Mouse (Mus musculus) lung, embryonic 14.5 days (tissue): ENCODE measurements around the gene Mthfd1l. TPM values are rescaled to one million over a fixed set of nuclear protein-coding genes. Genes with fewer than 3 reads are reported as not detected.

Source experiments
- ATAC-seq: fragments of 200-750 bp; cut with Nextera tagmentation; 2 replicates; pipeline ENCODE4 v1.8.0; 2017; ENCODE audit warnings: mild to moderate bottlenecking, moderate TSS enrichment, moderate library complexity; ENCODE audit not compliant: insufficient read depth
- DNase-seq: peaks from one replicate; pipeline ENCODE4 v3.0.0-alpha.2; 2015
- H3K27ac ChIP-seq: fragments of 300-500 bp; sonication (generic); 2 replicates; pipeline ENCODE4 v1.5.1; 2014; ENCODE audit warnings: low read depth, mild to moderate bottlenecking, moderate library complexity
- H3K27me3 ChIP-seq: fragments of 300-500 bp; sonication (generic); 2 replicates; pipeline ENCODE4 v1.6.1; 2014; ENCODE audit warnings: low read length, control low read depth; ENCODE audit not compliant: insufficient read depth
- H3K36me3 ChIP-seq: fragments of 300-500 bp; sonication (generic); 2 replicates; pipeline ENCODE4 v1.6.1; 2014; ENCODE audit warnings: control low read depth; ENCODE audit not compliant: insufficient read depth
- H3K4me1 ChIP-seq: fragments of 300-500 bp; sonication (generic); 2 replicates; pipeline ENCODE4 v1.6.1; 2014; ENCODE audit warnings: antibody characterized with exemption, control low read depth; ENCODE audit not compliant: insufficient read depth
- H3K4me2 ChIP-seq: fragments of 300-500 bp; sonication (generic); 2 replicates; pipeline ENCODE4 v1.6.1; 2014; ENCODE audit warnings: mild to moderate bottlenecking
- H3K4me3 ChIP-seq: fragments of 300-500 bp; sonication (generic); 2 replicates; pipeline ENCODE4 v1.5.1; 2014; ENCODE audit warnings: low read depth, low read length
- H3K9ac ChIP-seq: fragments of 300-500 bp; sonication (generic); 2 replicates; pipeline ENCODE4 v1.6.1; 2014
- H3K9me3 ChIP-seq: fragments of 300-500 bp; sonication (generic); 2 replicates; pipeline ENCODE4 v1.6.1; 2016; ENCODE audit warnings: low read depth, low read length, control low read depth
- CTCF ChIP-seq: IDR thresholded peaks from 2 replicates; pipeline ENCODE4 v1.5.1; 2016; ENCODE audit warnings: antibody characterized with exemption, low read depth
- WGBS: fragments of 180-500 bp; shearing (Covaris S2); extraction: QIAGEN DNeasy Blood & Tissue Kit; methylation state at CpG from one replicate; pipeline ENCODE4 v1.1.7; 2014; 5-methylcytosine and 5-hydroxymethylcytosine counted together
- polyA plus RNA-seq: library from polyadenylated mRNA; unstranded; fragments of >200 nt; fragmentation: Nextera tagmentation; extraction: Ambion mirVana; gene quantifications from 2 replicates; pipeline ENCODE4 v1.2.1, GENCODE M21; 2014

Gene Mthfd1l
- polyA plus RNA-seq, 1 experiment from 2014 or later: 21.7 TPM

- WGBS: 77% methylated on average over 9 of the region's 9 CpGs
- peak overlapping the region; percentile 36; the same call in 1 of the 2 replicates for H3K27ac ChIP-seq
- H3K4me1 ChIP-seq: peaks cover 33% of the 10 kb centered on the region
- no peak for TF ChIP-seq CTCF
- H3K9me3 ChIP-seq: no peaks in the 10 kb centered on the region
- no peaks in the 10 kb centered on the region for H3K27me3 ChIP-seq
- no peak overlapping the region for H3K4me2 ChIP-seq
- no peak overlapping the region for H3K4me3 ChIP-seq
- ATAC-seq (no peak), DNase-seq (no peak)
- H3K36me3 ChIP-seq: peaks cover 4% of the 10 kb centered on the region; the same call in 1 of the 2 replicates
- no peak overlapping the region for H3K9ac ChIP-seq
Observed at GRCm38 (mm10) chr10:4108462-4108861, 135.5 kb downstream of the Mthfd1l start.

- H3K9ac ChIP-seq: no peak overlapping the region
Observed at GRCm38 (mm10) chr10:4111095-4111794, 138.3 kb downstream of the Mthfd1l start.

GRCm38 (mm10) chr10:4111795-4112139 lies 138.8 kb downstream of the Mthfd1l start:
- Histone ChIP-seq H3K9me3 (no peaks in the 10 kb centered on the region), H3K27me3 (no peaks in the 10 kb centered on the region), H3K36me3 (no peaks in the 10 kb centered on the region), H3K4me3 (no peak overlapping the region), H3K4me2 (no peak overlapping the region), H3K4me1 (peaks cover 28% of the 10 kb centered on the region), H3K9ac (no peak overlapping the region), H3K27ac (peak overlapping the region; percentile 31; the same call in 1 of the 2 replicates)
- TF ChIP-seq CTCF: no peak
- 60% methylated on average over 8 of the region's 8 CpGs for WGBS
- ATAC-seq (0 out of 2 replicates have a peak, but pooled peaks have one; percentile 3), DNase-seq (no peak)

More at GRCm38 (mm10) chr10:4111095-4111794, 138.3 kb downstream of the Mthfd1l start:
- 0 out of 2 replicates have a peak overlapping the region, but pooled peaks have one; percentile 7 for H3K4me2 ChIP-seq
- H3K36me3 ChIP-seq: no peaks in the 10 kb centered on the region
- H3K4me1 ChIP-seq: peaks cover 28% of the 10 kb centered on the region
- ATAC-seq (peak; percentile 12; the same call in 1 of the 2 replicates), DNase-seq (peak; percentile 34)
- H3K27ac ChIP-seq: peak overlapping the region; percentile 31
- H3K4me3 ChIP-seq: no peak overlapping the region
- peak; percentile 27; the same call in 1 of the 2 replicates for TF ChIP-seq CTCF
- no peaks in the 10 kb centered on the region for H3K27me3 ChIP-seq
- WGBS: 55% methylated on average over 19 of the region's 19 CpGs
- no peaks in the 10 kb centered on the region for H3K9me3 ChIP-seq

- no peak for TF ChIP-seq CTCF
- no peak overlapping the region for H3K4me2 ChIP-seq
- H3K9ac ChIP-seq: no peak overlapping the region
- ATAC-seq (no peak), DNase-seq (peak; percentile 73)
- H3K27ac ChIP-seq: peak overlapping the region; percentile 84
- peaks cover 29% of the 10 kb centered on the region for H3K4me1 ChIP-seq
- H3K27me3 ChIP-seq: no peaks in the 10 kb centered on the region
- H3K4me3 ChIP-seq: no peak overlapping the region
- no peaks in the 10 kb centered on the region for H3K36me3 ChIP-seq
- H3K9me3 ChIP-seq: no peaks in the 10 kb centered on the region
- 34% methylated on average over 17 of the region's 17 CpGs for WGBS
Observed at GRCm38 (mm10) chr10:4112611-4113327, 139.9 kb downstream of the Mthfd1l start.

GRCm38 (mm10) chr10:4113328-4113658 lies 140.4 kb downstream of the Mthfd1l start:
- Histone ChIP-seq H3K4me3 (no peak overlapping the region), H3K4me1 (peaks cover 25% of the 10 kb centered on the region), H3K9ac (no peak overlapping the region), H3K9me3 (no peaks in the 10 kb centered on the region), H3K27me3 (no peaks in the 10 kb centered on the region), H3K27ac (peak overlapping the region; percentile 84), H3K4me2 (no peak overlapping the region), H3K36me3 (no peaks in the 10 kb centered on the region)
- no peak for DNase-seq
- TF ChIP-seq CTCF: no peak
- no peak for ATAC-seq
- WGBS: 89% methylated on average over 5 of the region's 5 CpGs

- no peaks in the 10 kb centered on the region for H3K27me3 ChIP-seq
- H3K27ac ChIP-seq: peak overlapping the region; percentile 89
- no peak overlapping the region for H3K4me3 ChIP-seq
- no peaks in the 10 kb centered on the region for H3K9me3 ChIP-seq
- peak overlapping the region; percentile 41 for H3K4me2 ChIP-seq
- 0 out of 2 replicates have a peak, but pooled peaks have one; percentile 12 for ATAC-seq
- no peak for TF ChIP-seq CTCF
- peaks cover 30% of the 10 kb centered on the region for H3K4me1 ChIP-seq
- H3K9ac ChIP-seq: no peak overlapping the region
- H3K36me3 ChIP-seq: no peaks in the 10 kb centered on the region
- peak; percentile 71 for DNase-seq
Observed at GRCm38 (mm10) chr10:4116653-4117052, 143.7 kb downstream of the Mthfd1l start.

GRCm38 (mm10) chr10:4117091-4117490 lies 144.2 kb downstream of the Mthfd1l start:
- ATAC-seq (peak; percentile 82), DNase-seq (peak; percentile 81)

More at GRCm38 (mm10) chr10:4117091-4117490, 144.2 kb downstream of the Mthfd1l start:
- Histone ChIP-seq H3K36me3 (no peaks in the 10 kb centered on the region), H3K4me1 (peaks cover 25% of the 10 kb centered on the region), H3K4me3 (no peak overlapping the region), H3K9me3 (no peaks in the 10 kb centered on the region), H3K27me3 (no peaks in the 10 kb centered on the region), H3K9ac (no peak overlapping the region; the same call in 1 of the 2 replicates), H3K27ac (peak overlapping the region; percentile 89), H3K4me2 (peak overlapping the region; percentile 41)
- TF ChIP-seq CTCF: no peak
- 15% methylated on average over 7 of the region's 7 CpGs for WGBS
